In the genomic region with DNA sequence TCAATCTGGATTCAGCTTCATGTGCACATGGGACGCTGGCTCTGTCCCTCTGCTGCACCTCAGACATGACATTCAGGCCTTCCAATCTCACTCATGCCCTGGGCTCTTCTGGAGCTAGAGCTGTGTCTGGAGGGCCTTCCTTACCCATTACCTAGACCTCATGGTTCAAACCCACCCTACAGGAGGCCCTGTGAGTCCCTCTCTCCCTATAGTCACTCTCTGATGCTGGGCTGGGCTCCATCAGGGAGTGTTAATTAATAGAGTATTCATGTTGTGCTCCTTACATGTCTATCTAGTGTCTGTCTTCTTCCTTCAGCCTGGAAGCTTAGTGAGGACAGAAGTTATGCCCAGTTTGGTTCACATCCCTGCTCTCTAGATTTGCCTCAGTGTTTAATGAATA, we compare ENCODE assay signal across 23 mouse cellular contexts.
A peak's percentile ranks its signal among the peaks of the same experiment; 100 is the strongest.
DNase-seq lines count a peak whose midpoint lies in the region; ATAC-seq and TF ChIP-seq lines count a peak whose summit lies in the region.
"Had no signal": no experiment of that assay in that cellular context is flagged by ENCODE, and none has a peak within 500 bp of the region (broad histone marks: within the 10 kb centered on the region; RNA-seq: fewer than 3 reads in every experiment).

No protein-coding gene starts in this region.

- no peaks in the 10 kb centered on the region for H3K9me3 ChIP-seq in hindbrain, embryonic 13.5 days
- H3K9me3 ChIP-seq in hindbrain, embryonic 12.5 days (replicated peaks), result no peaks in the 10 kb centered on the region
- no peaks in the 10 kb centered on the region for H3K9me3 ChIP-seq in embryonic facial prominence, embryonic 10.5 days
- H3K9me3 ChIP-seq: embryonic facial prominence, embryonic 12.5 days; embryonic facial prominence, embryonic 15.5 days; heart, embryonic 13.5 days; hindbrain, embryonic 15.5 days had no signal

- no peak overlapping the region for H3K9ac ChIP-seq in heart, adult 2 months (ENCODE audit: low read depth, low read length)
- H3K9ac ChIP-seq in hindbrain, embryonic 13.5 days, result no peak overlapping the region
- H3K9ac ChIP-seq in hindbrain, embryonic 12.5 days, result no peak overlapping the region
- H3K9ac ChIP-seq: embryonic facial prominence, embryonic 12.5 days; embryonic facial prominence, embryonic 15.5 days; forebrain, postnatal 0 days; heart, embryonic 13.5 days; hindbrain, embryonic 15.5 days had no signal

- no peak for TF ChIP-seq POLR2A in heart, adult 2 months (IDR thresholded peaks at IDR 0.05; ENCODE audit: insufficient read depth, low read depth, low read length)

- TF ChIP-seq CTCF in heart, adult 2 months (IDR thresholded peaks at IDR 0.05), result no peak

- H3K27me3 ChIP-seq in heart, adult 2 months (ENCODE audit: control insufficient read depth, insufficient read depth, low read length), result no peaks in the 10 kb centered on the region
- H3K27me3 ChIP-seq in hindbrain, embryonic 13.5 days, result no peaks in the 10 kb centered on the region
- no peaks in the 10 kb centered on the region for H3K27me3 ChIP-seq in hindbrain, embryonic 12.5 days
- H3K27me3 ChIP-seq in embryonic facial prominence, embryonic 10.5 days (replicated peaks; ENCODE audit: low read depth, poor library complexity, severe bottlenecking), result no peaks in the 10 kb centered on the region
- H3K27me3 ChIP-seq: embryonic facial prominence, embryonic 12.5 days; embryonic facial prominence, embryonic 15.5 days; heart, embryonic 13.5 days; hindbrain, embryonic 15.5 days had no signal

- 0 out of 2 replicates have a peak, but pooled peaks cover 3% of the 10 kb centered on the region for H3K79me2 ChIP-seq in heart, adult 2 months (replicated peaks; ENCODE audit: control insufficient read depth, insufficient read depth, low read length)

- DNase-seq in heart, adult 2 months, result no peak
- DNase-seq in heart, adult 8-10 months (ENCODE audit: low spot score), result no peak
- no peak for DNase-seq in embryonic facial prominence, embryonic 10.5 days (ENCODE audit: low spot score)
- DNase-seq: adrenal gland, adult 8-10 months; adrenal gland, postnatal 25 days; cerebellum, adult 18-20 months; cerebellum, adult 9-10 months; cerebellum, postnatal 14 days; forebrain, postnatal 0 days; gastrocnemius, postnatal 36 days; heart, postnatal 14 days; heart, postnatal 4 days; kidney, adult 2 months had no signal

- H3K4me3 ChIP-seq in heart, adult 2 months, result no peak overlapping the region
- H3K4me3 ChIP-seq in hindbrain, embryonic 13.5 days, result no peak overlapping the region
- H3K4me3 ChIP-seq in hindbrain, embryonic 12.5 days, result no peak overlapping the region
- no peak overlapping the region for H3K4me3 ChIP-seq in brown adipose tissue, adult 24 weeks (ENCODE audit: insufficient read depth, low read depth, low read length)
- H3K4me3 ChIP-seq in embryonic facial prominence, embryonic 10.5 days, result no peak overlapping the region
- H3K4me3 ChIP-seq: embryonic facial prominence, embryonic 12.5 days; embryonic facial prominence, embryonic 15.5 days; heart, embryonic 13.5 days; hindbrain, embryonic 15.5 days had no signal

- 96% methylated on average over 1 of the region's 1 CpGs for WGBS in heart, adult 2 months
- WGBS in hindbrain, embryonic 13.5 days, result 86% methylated on average over 1 of the region's 1 CpGs
- 100% methylated on average over 1 of the region's 1 CpGs for WGBS in hindbrain, embryonic 12.5 days
- WGBS in embryonic facial prominence, embryonic 10.5 days, result 85% methylated on average over 1 of the region's 1 CpGs

- ATAC-seq in hindbrain, embryonic 13.5 days (ENCODE audit: low FRiP score), result no peak
- ATAC-seq in hindbrain, embryonic 12.5 days (ENCODE audit: low FRiP score), result no peak
- ATAC-seq: CD4-positive, CD25-positive, alpha-beta regulatory T cell, adult 4 months; forebrain, embryonic 14.5 days; forebrain, postnatal 0 days; intestine, postnatal 0 days had no signal

- no peak overlapping the region for H3K4me2 ChIP-seq in hindbrain, embryonic 13.5 days
- H3K4me2 ChIP-seq in hindbrain, embryonic 12.5 days (replicated peaks), result no peak overlapping the region
- H3K4me2 ChIP-seq: embryonic facial prominence, embryonic 12.5 days; embryonic facial prominence, embryonic 15.5 days; heart, embryonic 13.5 days; hindbrain, embryonic 15.5 days had no signal

- intact Hi-C loops in heart, adult 2 months (cut with DNase I), result loop anchor here (5.0 kb wide), 1 partner anchor 89 kb away; the partner anchor contains the start of gene Ebf1

- peaks cover 12% of the 10 kb centered on the region for H3K4me1 ChIP-seq in heart, adult 2 months (ENCODE audit: control insufficient read depth, insufficient read depth, low read length)
- H3K4me1 ChIP-seq in hindbrain, embryonic 13.5 days (replicated peaks), result peaks cover 28% of the 10 kb centered on the region
- peaks cover 15% of the 10 kb centered on the region for H3K4me1 ChIP-seq in hindbrain, embryonic 12.5 days
- H3K4me1 ChIP-seq in brown adipose tissue, adult 24 weeks (ENCODE audit: control insufficient read depth, insufficient read depth, insufficient read length, low read length), result peaks cover 28% of the 10 kb centered on the region
- H3K4me1 ChIP-seq in embryonic facial prominence, embryonic 10.5 days, result peaks cover 49% of the 10 kb centered on the region

- TF ChIP-seq EP300 in heart, adult 2 months (IDR thresholded peaks at IDR 0.05; ENCODE audit: insufficient read depth, low read depth, low read length), result no peak

- H3K27ac ChIP-seq in heart, adult 2 months, result peak overlapping the region; percentile 47
- peak overlapping the region; percentile 37; the same call in 1 of the 2 replicates for H3K27ac ChIP-seq in hindbrain, embryonic 13.5 days
- no peak overlapping the region for H3K27ac ChIP-seq in hindbrain, embryonic 12.5 days
- H3K27ac ChIP-seq in brown adipose tissue, adult 24 weeks (replicated peaks; ENCODE audit: low read depth, low read length), result peak overlapping the region; percentile 19
- 0 out of 2 replicates have a peak overlapping the region, but pooled peaks have one; percentile 15 for H3K27ac ChIP-seq in embryonic facial prominence, embryonic 10.5 days (replicated peaks)
- H3K27ac ChIP-seq: embryonic facial prominence, embryonic 12.5 days; embryonic facial prominence, embryonic 15.5 days; heart, embryonic 13.5 days; hindbrain, embryonic 15.5 days had no signal

- peaks cover 12% of the 10 kb centered on the region for H3K36me3 ChIP-seq in heart, adult 2 months (ENCODE audit: control insufficient read depth, insufficient read depth, low read length)
- no peaks in the 10 kb centered on the region for H3K36me3 ChIP-seq in hindbrain, embryonic 13.5 days
- no peaks in the 10 kb centered on the region for H3K36me3 ChIP-seq in hindbrain, embryonic 12.5 days
- no peaks in the 10 kb centered on the region for H3K36me3 ChIP-seq in embryonic facial prominence, embryonic 10.5 days (replicated peaks)
- H3K36me3 ChIP-seq: embryonic facial prominence, embryonic 12.5 days; embryonic facial prominence, embryonic 15.5 days; heart, embryonic 13.5 days; hindbrain, embryonic 15.5 days had no signal
